Mouse (Mus musculus): Measurements from ENCODE around the gene Svip. TPM values are rescaled to one million over a fixed set of nuclear protein-coding genes. Genes with fewer than 3 reads are reported as not detected.

Gene Svip
- polyA plus RNA-seq, 1 experiment, result 1.2 TPM

- no peak overlapping the region for H3K4me3 ChIP-seq (ENCODE audit: insufficient read depth, poor library complexity, severe bottlenecking)
- no peak overlapping the region for H3ac ChIP-seq (ENCODE audit: control insufficient read depth, insufficient read length, low read depth)
- H3K79me3 ChIP-seq (ENCODE audit: low read depth), result no peaks in the 10 kb centered on the region
- no peaks in the 10 kb centered on the region for H3K27me3 ChIP-seq (ENCODE audit: control insufficient read depth, insufficient read depth, insufficient read length)
- no peak for TF ChIP-seq FOSL1 (IDR thresholded peaks at IDR 0.05; ENCODE audit: insufficient read depth, low read length, poor library complexity, severe bottlenecking)
- TF ChIP-seq CTCF (IDR thresholded peaks at IDR 0.05; ENCODE audit: control insufficient read depth, insufficient read depth, insufficient read length), result no peak
- TF ChIP-seq MYOD1 (IDR thresholded peaks at IDR 0.05; ENCODE audit: control insufficient read depth, insufficient read length, low read depth), result no peak
- no peak for TF ChIP-seq CEBPB (IDR thresholded peaks at IDR 0.05; ENCODE audit: low read depth)
- no peak for TF ChIP-seq MAX (IDR thresholded peaks at IDR 0.05)
- no peak for TF ChIP-seq MYOG (IDR thresholded peaks at IDR 0.05; ENCODE audit: control insufficient read depth, extremely low read depth, insufficient read length)
- no peak for TF ChIP-seq USF1 (IDR thresholded peaks at IDR 0.05; ENCODE audit: low read depth)
- H3K79me2 ChIP-seq (ENCODE audit: control insufficient read depth, insufficient read depth), result no peaks in the 10 kb centered on the region
- peaks cover 3% of the 10 kb centered on the region for H3K36me3 ChIP-seq (ENCODE audit: control insufficient read depth, insufficient read depth)
These were observed 45.0 kb downstream of the Svip start for GRCm38 (mm10) chr7:51960698-51961374.

- Histone ChIP-seq H3K27me3 (ENCODE audit: control insufficient read depth, insufficient read depth, insufficient read length) (no peaks in the 10 kb centered on the region), H3K36me3 (ENCODE audit: control insufficient read depth, insufficient read depth) (peaks cover 3% of the 10 kb centered on the region), H3K4me3 (ENCODE audit: insufficient read depth, poor library complexity, severe bottlenecking) (no peak overlapping the region), H3K79me2 (ENCODE audit: control insufficient read depth, insufficient read depth) (no peaks in the 10 kb centered on the region), H3ac (ENCODE audit: control insufficient read depth, insufficient read length, low read depth) (no peak overlapping the region), H3K79me3 (ENCODE audit: low read depth) (no peaks in the 10 kb centered on the region)
- no peak for TF ChIP-seq MYOG (IDR thresholded peaks at IDR 0.05; ENCODE audit: control insufficient read depth, extremely low read depth, insufficient read length)
- TF ChIP-seq USF1 (IDR thresholded peaks at IDR 0.05; ENCODE audit: low read depth), result no peak
- no peak for TF ChIP-seq CEBPB (IDR thresholded peaks at IDR 0.05; ENCODE audit: low read depth)
- TF ChIP-seq CTCF (IDR thresholded peaks at IDR 0.05; ENCODE audit: control insufficient read depth, insufficient read depth, insufficient read length), result no peak
- TF ChIP-seq MAX (IDR thresholded peaks at IDR 0.05), result no peak
- no peak for TF ChIP-seq MYOD1 (IDR thresholded peaks at IDR 0.05; ENCODE audit: control insufficient read depth, insufficient read length, low read depth)
- no peak for TF ChIP-seq FOSL1 (IDR thresholded peaks at IDR 0.05; ENCODE audit: insufficient read depth, low read length, poor library complexity, severe bottlenecking)
These were observed 48.1 kb downstream of the Svip start for GRCm38 (mm10) chr7:51957766-51958165.

DNA sequence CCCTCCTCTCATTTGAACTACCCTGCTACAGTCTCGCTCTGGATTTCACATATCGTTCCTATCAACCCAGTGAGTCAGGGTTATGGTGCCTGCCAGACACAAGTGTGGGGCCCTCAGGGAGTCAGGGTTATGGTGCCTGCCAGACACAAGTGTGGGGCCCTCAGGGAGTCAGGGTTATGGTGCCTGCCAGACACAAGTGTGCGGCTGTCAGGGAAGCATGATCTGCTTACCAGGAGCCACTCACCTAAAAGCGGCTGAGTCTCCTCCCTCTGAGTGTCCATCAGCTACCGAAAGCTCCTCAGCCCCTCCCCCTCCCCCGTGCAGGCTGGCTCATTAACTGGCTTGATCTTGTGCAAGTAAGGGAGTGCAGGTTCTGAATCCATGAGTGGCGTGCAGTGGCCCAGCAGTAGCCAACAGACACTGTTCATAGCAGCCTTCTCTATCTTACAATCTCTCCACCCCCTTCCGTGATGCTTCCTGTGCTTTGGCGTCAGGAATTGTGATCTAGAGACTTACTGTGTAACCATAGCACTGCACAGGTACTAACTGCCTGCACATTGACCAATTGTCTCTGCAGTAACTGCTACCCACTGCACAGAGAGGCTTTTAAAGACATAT is 50.3 kb downstream of the Svip start:
- TF ChIP-seq USF1 (IDR thresholded peaks at IDR 0.05; ENCODE audit: low read depth) (no peak), FOSL1 (IDR thresholded peaks at IDR 0.05; ENCODE audit: insufficient read depth, low read length, poor library complexity, severe bottlenecking) (no peak), CEBPB (IDR thresholded peaks at IDR 0.05; ENCODE audit: low read depth) (no peak), MYOD1 (IDR thresholded peaks at IDR 0.05; ENCODE audit: control insufficient read depth, insufficient read length, low read depth) (no peak), CTCF (IDR thresholded peaks at IDR 0.05; ENCODE audit: control insufficient read depth, insufficient read depth, insufficient read length) (no peak), MAX (IDR thresholded peaks at IDR 0.05) (no peak), MYOG (IDR thresholded peaks at IDR 0.05; ENCODE audit: control insufficient read depth, extremely low read depth, insufficient read length) (no peak)
- Histone ChIP-seq H3K36me3 (ENCODE audit: control insufficient read depth, insufficient read depth) (peaks cover 3% of the 10 kb centered on the region), H3K79me3 (ENCODE audit: low read depth) (no peaks in the 10 kb centered on the region), H3K4me3 (ENCODE audit: insufficient read depth, poor library complexity, severe bottlenecking) (no peak overlapping the region), H3ac (ENCODE audit: control insufficient read depth, insufficient read length, low read depth) (no peak overlapping the region), H3K27me3 (ENCODE audit: control insufficient read depth, insufficient read depth, insufficient read length) (no peaks in the 10 kb centered on the region), H3K79me2 (ENCODE audit: control insufficient read depth, insufficient read depth) (no peaks in the 10 kb centered on the region)

Other genes starting within 250 kb of the Svip start
- gene Gas2, start 144.0 kb downstream of the Svip start, polyA plus RNA-seq (2012; fragmentation: generic; extraction: Trizol), result 14.0 TPM
- 14.2 TPM for gene Fancf, start 143.8 kb downstream of the Svip start, polyA plus RNA-seq (2012; fragmentation: generic; extraction: Trizol)
- gene 1700015G11Rik, start 9.7 kb upstream of the Svip start, polyA plus RNA-seq (2012; fragmentation: generic; extraction: Trizol), result not detected

Measured in C2C12 (cell line).